Mouse (Mus musculus) C2C12 (cell line): ENCODE results near the gene Npm1.

Experiments
- CEBPB ChIP-seq: IDR thresholded peaks from one replicate; pipeline ENCODE4 v1.6.1; 2011; ENCODE audit warnings: low read depth, mild to moderate bottlenecking, control low read depth, moderate library complexity
- CTCF ChIP-seq: IDR thresholded peaks from one replicate; pipeline ENCODE4 v1.5.1; 2011; ENCODE audit not compliant: control insufficient read depth, insufficient read depth, insufficient read length

DNA sequence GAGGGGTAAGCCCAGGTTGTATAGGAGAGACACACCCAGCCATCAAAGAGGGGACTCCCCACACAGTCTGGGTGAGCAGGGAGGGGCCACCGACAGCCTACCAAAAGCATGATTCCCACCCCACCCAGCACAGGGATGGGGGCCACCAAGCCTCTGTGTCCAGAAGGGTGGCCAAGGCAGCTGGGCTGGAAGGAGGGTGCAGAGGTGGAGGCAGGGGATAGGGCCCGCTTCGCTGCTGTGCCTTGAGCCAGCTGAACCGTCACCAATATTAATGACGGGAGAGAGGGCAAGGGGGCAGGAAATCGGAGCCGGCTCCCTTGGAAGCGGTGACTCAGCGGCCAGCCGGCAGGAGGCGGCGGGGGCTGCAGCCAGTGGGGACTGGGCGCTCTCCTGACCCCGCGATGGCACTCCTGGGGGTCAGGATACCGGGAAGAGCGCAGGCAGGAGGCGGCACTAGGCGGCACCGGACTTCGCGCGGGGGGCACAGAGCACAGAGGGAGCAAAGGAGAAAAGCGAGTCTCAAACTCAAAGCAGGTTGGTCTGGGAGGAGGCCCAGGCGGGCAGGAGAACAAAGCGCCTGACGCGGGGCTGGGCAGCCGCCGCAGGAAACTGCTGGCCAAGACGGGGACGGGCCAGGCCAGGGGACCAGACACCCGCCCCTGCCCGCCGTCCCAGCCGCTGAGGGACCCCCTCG, 40.3 kb downstream of the Npm1 start:
- TF ChIP-seq CTCF (no peak), CEBPB (no peak)
